8 mouse cellular contexts compared by ENCODE assay signal in genomic region chr13:49651781-49652351, GRCm38 (mm10). TPM values are rescaled to one million over a fixed set of nuclear protein-coding genes. Genes with fewer than 3 reads are reported as not detected.
A peak's percentile ranks its signal among the peaks of the same experiment; 100 is the strongest.
DNase-seq lines count a peak whose midpoint lies in the region; ATAC-seq lines count a peak whose summit lies in the region.

No protein-coding gene starts in this region.

- H3K9me3 ChIP-seq in liver, embryonic 11.5 days (ENCODE audit: control insufficient read depth, low read length), result no peaks in the 10 kb centered on the region
- no peaks in the 10 kb centered on the region for H3K9me3 ChIP-seq in embryonic facial prominence, embryonic 11.5 days (replicated peaks; ENCODE audit: control insufficient read depth, low read length)
- no peaks in the 10 kb centered on the region for H3K9me3 ChIP-seq in intestine, embryonic 15.5 days
- no peaks in the 10 kb centered on the region for H3K9me3 ChIP-seq in neural tube, embryonic 13.5 days

- H3K27me3 ChIP-seq in liver, embryonic 11.5 days (replicated peaks; ENCODE audit: control insufficient read depth, insufficient read depth, low read length), result no peaks in the 10 kb centered on the region
- H3K27me3 ChIP-seq in embryonic facial prominence, embryonic 11.5 days (ENCODE audit: control insufficient read depth, insufficient read depth, low read length), result no peaks in the 10 kb centered on the region
- H3K27me3 ChIP-seq in intestine, embryonic 15.5 days (replicated peaks), result no peaks in the 10 kb centered on the region
- H3K27me3 ChIP-seq in neural tube, embryonic 13.5 days, result no peaks in the 10 kb centered on the region

- peak overlapping the region; percentile 57; the same call in 1 of the 2 replicates for H3K27ac ChIP-seq in liver, embryonic 11.5 days (ENCODE audit: low read depth, low read length)
- H3K27ac ChIP-seq in embryonic facial prominence, embryonic 11.5 days (replicated peaks; ENCODE audit: low read depth, low read length), result no peak overlapping the region
- H3K27ac ChIP-seq in intestine, embryonic 15.5 days, result no peak overlapping the region
- H3K27ac ChIP-seq in neural tube, embryonic 13.5 days (replicated peaks), result no peak overlapping the region

- peak overlapping the region; percentile 74 for H3K9ac ChIP-seq in liver, embryonic 11.5 days (ENCODE audit: low read depth, low read length)
- H3K9ac ChIP-seq in embryonic facial prominence, embryonic 11.5 days (replicated peaks; ENCODE audit: low read length), result peak overlapping the region; percentile 67
- peak overlapping the region; percentile 70 for H3K9ac ChIP-seq in intestine, embryonic 15.5 days
- peak overlapping the region; percentile 58 for H3K9ac ChIP-seq in neural tube, embryonic 13.5 days

- H3K36me3 ChIP-seq in liver, embryonic 11.5 days (ENCODE audit: control insufficient read depth, insufficient read depth, low read length), result no peaks in the 10 kb centered on the region; the same call in 1 of the 2 replicates
- H3K36me3 ChIP-seq in embryonic facial prominence, embryonic 11.5 days (replicated peaks; ENCODE audit: control insufficient read depth, insufficient read depth, low read depth, low read length), result no peaks in the 10 kb centered on the region
- H3K36me3 ChIP-seq in intestine, embryonic 15.5 days, result no peaks in the 10 kb centered on the region
- peaks cover 11% of the 10 kb centered on the region for H3K36me3 ChIP-seq in neural tube, embryonic 13.5 days

- H3K4me1 ChIP-seq in liver, embryonic 11.5 days (replicated peaks; ENCODE audit: control insufficient read depth, insufficient read depth, low read length), result no peaks in the 10 kb centered on the region
- no peaks in the 10 kb centered on the region for H3K4me1 ChIP-seq in embryonic facial prominence, embryonic 11.5 days (ENCODE audit: control insufficient read depth, insufficient read depth, low read length)
- 0 out of 2 replicates have a peak, but pooled peaks cover 2% of the 10 kb centered on the region for H3K4me1 ChIP-seq in intestine, embryonic 15.5 days (replicated peaks)
- H3K4me1 ChIP-seq in neural tube, embryonic 13.5 days (replicated peaks), result peaks cover 23% of the 10 kb centered on the region

- ATAC-seq in liver, embryonic 11.5 days (replicated peaks; ENCODE audit: low FRiP score), result no peak
- no peak for ATAC-seq in embryonic facial prominence, embryonic 11.5 days (replicated peaks; ENCODE audit: insufficient number of reproducible peaks, low FRiP score, low TSS enrichment, low read depth)
- no peak for ATAC-seq in intestine, embryonic 15.5 days
- no peak for ATAC-seq in neural tube, embryonic 13.5 days (ENCODE audit: low read depth)
- ATAC-seq in frontal cortex, adult (ENCODE audit: low TSS enrichment), result no peak

- peak overlapping the region; percentile 86 for H3K4me3 ChIP-seq in liver, embryonic 11.5 days (ENCODE audit: low read depth, low read length)
- peak overlapping the region; percentile 78 for H3K4me3 ChIP-seq in embryonic facial prominence, embryonic 11.5 days (ENCODE audit: low read depth, low read length)
- H3K4me3 ChIP-seq in intestine, embryonic 15.5 days (replicated peaks), result peak overlapping the region; percentile 81
- H3K4me3 ChIP-seq in neural tube, embryonic 13.5 days, result peak overlapping the region; percentile 80

- 2% methylated on average over 4 of the region's 4 CpGs for WGBS in liver, embryonic 11.5 days
- WGBS in embryonic facial prominence, embryonic 11.5 days, result 1% methylated on average over 4 of the region's 4 CpGs
- WGBS in intestine, embryonic 15.5 days, result 1% methylated on average over 4 of the region's 4 CpGs
- 1% methylated on average over 4 of the region's 4 CpGs for WGBS in neural tube, embryonic 13.5 days

- no peak for DNase-seq in liver, embryonic 11.5 days (ENCODE audit: low spot score)
- no peak for DNase-seq in liver
- no peak for DNase-seq in embryonic facial prominence, embryonic 11.5 days (ENCODE audit: low spot score)
- DNase-seq in embryo, embryonic 10 days (ENCODE audit: low spot score), result no peak
- DNase-seq in natural killer cell, adult 2 months (ENCODE audit: low spot score in 2 of 2), result no peak

- H3K4me2 ChIP-seq in liver, embryonic 11.5 days, result peak overlapping the region; percentile 63
- peak overlapping the region; percentile 64 for H3K4me2 ChIP-seq in embryonic facial prominence, embryonic 11.5 days (ENCODE audit: low read depth, low read length)
- peak overlapping the region; percentile 64 for H3K4me2 ChIP-seq in intestine, embryonic 15.5 days (replicated peaks)
- H3K4me2 ChIP-seq in neural tube, embryonic 13.5 days, result peak overlapping the region; percentile 92

RNA-seq across cellular contexts. Expression of gene Cenpp, which starts 0.7 kb away (rescaled TPM):
- 38.5 and 43.4 TPM in 2 replicates for polyA plus RNA-seq in liver, embryonic 11.5 days (2014; fragmentation: Nextera tagmentation; extraction: Ambion mirVana)
- 38.3 and 47.1 TPM in 2 replicates for polyA plus RNA-seq in embryonic facial prominence, embryonic 11.5 days (2014; fragmentation: Nextera tagmentation; extraction: Ambion mirVana)
- 21.2 and 24.7 TPM in 2 replicates for polyA plus RNA-seq in intestine, embryonic 15.5 days (2015; fragmentation: Nextera tagmentation; extraction: Ambion mirVana)
- 7.2 and 7.6 TPM in 2 replicates for polyA plus RNA-seq in neural tube, embryonic 13.5 days (2015; fragmentation: Nextera tagmentation; extraction: Ambion mirVana)

RNA-seq across cellular contexts. Expression of gene Nol8, which starts 1.0 kb away (rescaled TPM):
- 22.6 and 23.6 TPM in 2 replicates for polyA plus RNA-seq in liver, embryonic 11.5 days (2014; fragmentation: Nextera tagmentation; extraction: Ambion mirVana)
- polyA plus RNA-seq in embryonic facial prominence, embryonic 11.5 days (2014; fragmentation: Nextera tagmentation; extraction: Ambion mirVana), result 18.2 and 24.6 TPM in 2 replicates
- polyA plus RNA-seq in intestine, embryonic 15.5 days (2015; fragmentation: Nextera tagmentation; extraction: Ambion mirVana), result 14.4 and 17.1 TPM in 2 replicates
- polyA plus RNA-seq in neural tube, embryonic 13.5 days (2015; fragmentation: Nextera tagmentation; extraction: Ambion mirVana), result 19.4 and 22.5 TPM in 2 replicates

RNA-seq across cellular contexts. Expression of gene Iars, which starts 30.0 kb away (rescaled TPM):
- polyA plus RNA-seq in liver, embryonic 11.5 days (2014; fragmentation: Nextera tagmentation; extraction: Ambion mirVana), result 142 and 161 TPM in 2 replicates
- polyA plus RNA-seq in embryonic facial prominence, embryonic 11.5 days (2014; fragmentation: Nextera tagmentation; extraction: Ambion mirVana), result 96.1 and 98.0 TPM in 2 replicates
- 82.1 and 82.9 TPM in 2 replicates for polyA plus RNA-seq in intestine, embryonic 15.5 days (2015; fragmentation: Nextera tagmentation; extraction: Ambion mirVana)
- polyA plus RNA-seq in neural tube, embryonic 13.5 days (2015; fragmentation: Nextera tagmentation; extraction: Ambion mirVana), result 59.9 and 66.6 TPM in 2 replicates

RNA-seq across cellular contexts. Expression of gene Ogn, which starts 44.0 kb away (rescaled TPM):
- 1.2 and 2.2 TPM in 2 replicates for polyA plus RNA-seq in liver, embryonic 11.5 days (2014; fragmentation: Nextera tagmentation; extraction: Ambion mirVana)
- 17.1 and 17.3 TPM in 2 replicates for polyA plus RNA-seq in embryonic facial prominence, embryonic 11.5 days (2014; fragmentation: Nextera tagmentation; extraction: Ambion mirVana)
- polyA plus RNA-seq in intestine, embryonic 15.5 days (2015; fragmentation: Nextera tagmentation; extraction: Ambion mirVana), result 56.4 and 68.3 TPM in 2 replicates
- polyA plus RNA-seq in neural tube, embryonic 13.5 days (2015; fragmentation: Nextera tagmentation; extraction: Ambion mirVana), result 17.0 and 17.5 TPM in 2 replicates
